Mouse (Mus musculus) left cerebral cortex, postnatal 10 days (tissue): ENCODE measurements around the gene Pirb. TPM values are rescaled to one million over a fixed set of nuclear protein-coding genes. Genes with fewer than 3 reads are reported as not detected.

Experiments used
- DNase-seq, 2 experiments: peaks; one replicate each; pipeline ENCODE4 v3.0.0; 2021 to 2022; ENCODE audit warnings: low spot score in 2 of 2, mixed read lengths in 1 of 2; ENCODE audit errors: extremely low spot score in 1 of 2
- intact Hi-C: fragments of 180-260 bp; cut with DNase I; formaldehyde crosslinking; loops from one replicate; pipeline ENCODE4 v1.15.1; 2025
- total RNA-seq, 2 experiments: library from RNA; stranded (reverse); gene quantifications; 2 replicates each; pipeline ENCODE4 v1.2.3; 2021

Gene Pirb
- total RNA-seq, 2 experiments from 2014 or later: 0.14 to 0.15 TPM

- peak; percentile 70 to 83 for DNase-seq
- intact Hi-C loops: loop anchor here (10.0 kb wide), 1 partner anchor 450 kb away; no protein-coding TSS in a partner anchor
Observed at GRCm38 (mm10) chr7:3694076-3694948, 25.9 kb downstream of the Pirb start.

DNA sequence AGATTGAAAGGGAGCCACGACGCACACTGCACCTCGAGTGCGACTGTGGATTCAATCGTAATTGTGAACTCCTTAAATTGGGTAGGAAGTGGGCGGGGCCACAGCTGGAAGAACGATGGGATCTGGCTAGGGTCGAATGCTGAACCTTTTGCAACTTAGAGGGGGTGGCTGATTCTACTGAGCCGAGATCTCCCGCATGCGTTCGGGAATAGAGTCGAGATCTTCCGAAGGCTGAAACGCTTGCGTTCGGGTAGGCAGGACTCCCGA, 26.4 kb downstream of the Pirb start:
- intact Hi-C loops: loop anchor here (10.0 kb wide), 1 partner anchor 451 kb away; no protein-coding TSS in a partner anchor
- DNase-seq: no peak

DNA sequence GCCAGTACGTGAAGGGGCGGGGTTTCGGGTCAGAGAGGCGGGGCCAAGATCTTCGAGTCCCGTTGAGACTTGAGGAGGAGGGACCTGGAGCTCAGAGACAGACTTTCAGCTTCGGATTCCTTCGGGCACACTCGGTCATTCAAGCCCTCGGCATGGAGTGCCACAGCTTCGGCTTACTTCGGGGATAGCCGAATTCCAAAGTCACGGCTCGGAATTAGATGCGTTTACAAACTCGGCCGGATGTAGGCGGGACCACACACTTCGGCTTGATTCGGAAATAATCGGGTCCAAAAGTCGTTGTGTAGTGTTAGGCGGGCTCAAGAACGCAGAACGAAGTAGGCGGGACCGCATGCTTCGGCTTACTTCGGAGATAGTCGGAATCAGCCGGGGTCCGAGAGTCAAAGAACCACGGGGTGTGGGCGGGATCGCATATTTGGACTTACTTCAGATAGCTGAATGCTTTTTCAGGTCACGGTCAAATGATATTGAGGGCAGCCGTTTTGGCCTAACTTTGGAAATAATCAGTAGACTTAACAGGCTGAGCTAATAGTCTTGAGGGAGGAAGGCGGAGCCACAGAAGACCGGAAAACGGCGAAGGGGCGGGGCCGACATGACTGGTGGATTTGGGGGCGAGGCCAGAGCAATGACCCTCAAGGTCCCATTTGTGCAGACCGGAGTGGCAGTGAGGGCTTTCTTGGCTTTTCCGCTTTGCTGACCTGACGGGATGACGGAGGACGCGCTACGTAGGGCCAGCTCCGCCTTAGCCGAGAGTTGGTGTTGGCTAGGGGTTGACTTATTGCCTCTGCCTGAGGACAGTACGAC, 27.0 kb downstream of the Pirb start, which contains the start of gene Mboat7:
Mboat7 (minus strand) TSS at position 537 of the 822 bp plus-strand sequence.
- DNase-seq: peak; percentile 98 to 99
- intact Hi-C loops: loop anchor here (10.0 kb wide), 1 partner anchor 452 kb away; no protein-coding TSS in a partner anchor

GRCm38 (mm10) chr7:3692382-3692986, 27.7 kb downstream of the Pirb start, which contains the start of gene Tsen34:
TSS of gene Tsen34 (plus strand) at chr7:3692863.
- intact Hi-C loops: loop anchor here (10.0 kb wide), 1 partner anchor 452 kb away; no protein-coding TSS in a partner anchor
- no peak for DNase-seq

- no peak for DNase-seq
- intact Hi-C loops: loop anchor here (10.0 kb wide), 1 partner anchor 453 kb away; no protein-coding TSS in a partner anchor
Observed at GRCm38 (mm10) chr7:3691919-3692318, 28.3 kb downstream of the Pirb start.

GRCm38 (mm10) chr7:3685400-3686187, 34.6 kb downstream of the Pirb start:
- intact Hi-C loops: no loop called here

GRCm38 (mm10) chr7:3684698-3685097, 35.5 kb downstream of the Pirb start:
- no peak for DNase-seq
- intact Hi-C loops: no loop called here

More at GRCm38 (mm10) chr7:3685400-3686187, 34.6 kb downstream of the Pirb start:
- no peak for DNase-seq

GRCm38 (mm10) chr7:3683908-3684550, 36.2 kb downstream of the Pirb start:
- no peak for DNase-seq
- intact Hi-C loops: no loop called here

DNA sequence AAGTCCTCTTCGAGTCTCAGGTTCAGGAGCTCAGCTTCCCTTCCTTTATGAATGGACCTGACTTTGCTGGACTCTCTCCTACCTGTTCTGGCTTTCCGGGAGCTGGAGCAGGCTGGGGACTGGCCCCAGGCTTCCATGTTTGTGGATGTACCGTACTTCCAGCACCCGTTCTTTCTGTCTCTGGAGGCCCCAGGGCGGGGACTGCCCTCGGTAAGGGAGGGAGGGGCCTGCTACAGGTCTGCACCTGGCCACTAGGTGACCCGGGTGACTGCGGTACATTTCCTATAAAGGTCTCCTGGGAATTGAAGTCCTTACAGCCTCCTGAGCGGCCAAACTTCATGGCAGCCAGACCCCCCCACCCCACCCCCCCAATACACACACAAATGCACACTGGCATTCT, 42.8 kb downstream of the Pirb start, which contains the start of gene Tmc4:
Tmc4 (minus strand) TSS at position 212 of the 400 bp plus-strand sequence.
- intact Hi-C loops: loop anchor here (5.0 kb wide), 1 partner anchor 795 kb away; no protein-coding TSS in a partner anchor
- no peak for DNase-seq

DNA sequence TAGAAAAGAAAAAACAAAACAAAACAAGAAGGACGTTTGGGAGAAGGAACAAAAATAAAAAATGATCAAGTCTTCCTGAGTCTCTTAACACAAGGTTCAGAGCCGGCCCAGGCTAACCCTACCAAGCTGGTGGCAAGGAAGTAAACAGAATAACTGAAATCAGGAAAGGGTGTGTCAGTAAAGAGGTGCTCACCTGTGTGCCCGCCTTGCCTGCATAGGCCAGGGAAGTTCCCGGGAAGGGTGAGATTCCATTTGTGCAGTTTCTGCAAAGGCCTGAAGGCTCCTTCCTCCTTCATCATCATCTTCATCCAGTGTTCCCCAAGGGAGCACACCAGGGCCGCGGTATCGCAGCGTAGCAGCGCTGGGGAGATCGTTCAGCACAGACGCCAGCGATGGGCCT, 43.8 kb downstream of the Pirb start:
- intact Hi-C loops: loop anchor here (5.0 kb wide), 1 partner anchor 796 kb away; no protein-coding TSS in a partner anchor
- no peak for DNase-seq

GRCm38 (mm10) chr7:3675228-3675548, 45.0 kb downstream of the Pirb start:
- intact Hi-C loops: loop anchor here (5.0 kb wide), 1 partner anchor 797 kb away; no protein-coding TSS in a partner anchor
- no peak for DNase-seq

- DNase-seq: peak; percentile 71 to 90
- intact Hi-C loops: loop anchor here (5.0 kb wide), 1 partner anchor 798 kb away; no protein-coding TSS in a partner anchor
Observed at GRCm38 (mm10) chr7:3674507-3675227, 45.5 kb downstream of the Pirb start.

- DNase-seq: no peak
- intact Hi-C loops: no loop called here
Observed at GRCm38 (mm10) chr7:3666921-3667391, 53.2 kb downstream of the Pirb start.

DNA sequence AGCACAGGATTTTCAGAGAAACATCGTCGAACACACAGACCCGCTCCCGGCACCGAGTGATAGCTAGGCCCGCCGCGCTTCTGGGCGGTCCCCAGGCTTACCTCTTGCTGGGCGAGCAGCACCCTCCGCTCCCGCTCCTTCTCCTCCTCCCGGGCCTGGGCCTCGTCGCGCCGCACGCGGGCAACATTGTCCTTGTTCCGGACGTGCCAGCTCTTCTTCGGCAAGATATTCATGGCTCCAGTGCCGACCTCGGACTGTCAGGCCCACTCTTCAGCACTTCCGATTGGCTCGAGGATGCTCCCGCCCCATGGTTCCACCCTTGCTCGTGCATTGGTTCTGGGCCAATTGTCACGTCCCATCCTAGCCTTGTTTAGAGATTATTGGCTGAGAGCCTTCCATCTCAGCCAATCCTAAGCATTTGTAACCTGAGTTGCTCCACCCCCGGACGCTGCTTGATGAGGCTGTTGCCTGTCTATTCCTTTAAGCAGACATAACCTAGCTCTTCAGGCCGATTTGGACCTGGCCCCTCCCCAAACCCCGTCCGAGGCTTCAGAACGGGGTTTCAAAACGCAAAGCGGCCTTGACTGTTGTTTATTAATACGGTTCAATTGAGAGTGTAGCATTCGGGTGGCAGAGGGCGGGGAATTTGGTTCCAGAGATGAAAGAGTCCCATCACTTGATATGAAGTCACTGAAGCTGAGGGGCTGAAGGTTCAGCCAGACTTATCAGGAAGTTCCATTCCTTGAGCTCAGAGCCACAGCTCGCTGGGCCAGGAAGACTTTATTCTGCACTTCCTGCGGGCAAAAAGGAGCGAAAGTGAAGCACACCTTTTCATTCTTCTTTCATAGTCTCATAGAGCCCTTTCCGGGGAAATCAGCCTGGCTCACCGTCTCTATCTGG, 54.7 kb downstream of the Pirb start, which contains the start of gene Leng1:
Leng1 (minus strand) TSS at position 626 of the 900 bp plus-strand sequence.
- peak; percentile 97 to 98 for DNase-seq
- intact Hi-C loops: no loop called here

DNA sequence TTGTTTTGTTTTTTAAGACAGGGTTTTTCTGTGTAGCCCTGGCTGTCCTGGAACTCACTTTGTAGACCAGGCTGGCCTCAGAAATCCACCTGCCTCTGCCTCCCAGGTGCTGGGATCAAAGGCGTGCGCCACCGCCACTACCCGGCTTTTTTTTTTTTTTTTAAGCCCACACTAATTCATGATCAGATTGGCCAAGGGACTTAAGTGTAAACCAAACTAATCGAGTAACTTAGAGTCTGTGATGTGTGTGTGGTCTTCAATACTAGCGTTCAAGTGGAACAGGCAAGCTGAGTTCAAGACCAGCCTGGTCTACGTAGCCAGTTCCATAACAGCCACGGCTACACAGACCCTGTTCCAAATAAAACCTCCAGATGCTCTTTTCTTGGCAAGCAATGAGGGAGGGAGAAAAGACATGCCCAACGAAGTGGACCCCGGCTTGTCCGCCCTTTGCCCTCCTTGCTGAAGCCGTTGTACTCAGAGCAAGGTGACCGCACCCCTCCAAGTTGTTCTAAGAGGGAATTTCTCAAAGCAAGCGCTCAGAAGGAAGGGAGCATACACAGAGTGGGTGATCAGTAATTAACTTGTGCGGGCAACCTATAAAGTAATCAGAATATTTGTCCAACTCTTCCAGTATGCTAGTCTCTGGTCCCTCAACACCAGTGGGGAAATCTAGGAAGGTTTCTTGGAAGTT, 55.5 kb downstream of the Pirb start:
- no peak for DNase-seq
- intact Hi-C loops: no loop called here
